Mouse (Mus musculus) lung, adult 2 months (tissue): ENCODE data around the gene Gja8.

Experiments used
- CTCF ChIP-seq: fragments of 200-500 bp; IDR thresholded peaks from 2 replicates; pipeline ENCODE4 v1.5.1; 2011; ENCODE audit warnings: mild to moderate bottlenecking, low read length, control low read depth; ENCODE audit not compliant: insufficient read depth
- POLR2A ChIP-seq: fragments of 200-500 bp; IDR thresholded peaks from 2 replicates; pipeline ENCODE4 v1.6.1; 2011; ENCODE audit warnings: low read depth, mild to moderate bottlenecking, control low read depth, low read length, borderline replicate concordance; ENCODE audit errors: extremely low read depth

DNA sequence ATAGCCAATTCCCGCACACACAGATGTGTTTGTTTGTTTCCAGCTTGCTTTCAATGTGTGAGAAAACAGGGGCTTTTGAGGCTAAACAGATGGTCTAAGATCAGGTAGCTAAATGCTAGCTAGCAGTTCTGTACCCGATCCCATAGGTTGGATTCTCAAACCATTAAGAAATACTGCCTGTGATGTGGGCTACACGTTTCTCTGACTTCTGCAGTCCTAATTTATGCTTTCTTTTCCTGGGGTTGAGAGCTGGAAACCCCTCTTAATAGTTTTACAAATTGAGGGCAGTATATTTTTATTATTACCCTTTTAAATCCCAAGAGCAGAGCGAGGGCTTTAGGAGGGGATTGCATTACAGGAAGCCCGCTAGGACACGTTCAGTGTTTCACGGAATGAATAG, 4.8 kb downstream of the Gja8 start:
- TF ChIP-seq CTCF (no peak), POLR2A (no peak)
